Mouse (Mus musculus) lung, embryonic 16.5 days (tissue): ENCODE results near the gene Bicra. TPM values are rescaled to one million over a fixed set of nuclear protein-coding genes. Genes with fewer than 3 reads are reported as not detected.
A peak's percentile ranks its signal among the peaks of the same experiment; 100 is the strongest.

Experiments
- ATAC-seq: fragments of 200-750 bp; cut with Nextera tagmentation; 2 replicates; pipeline ENCODE4 v1.8.0; 2017; ENCODE audit warnings: low read depth, mild to moderate bottlenecking, moderate library complexity
- H3K27ac ChIP-seq: fragments of 300-500 bp; sonication (generic); 2 replicates; pipeline ENCODE4 v1.5.1; 2014; ENCODE audit warnings: mild to moderate bottlenecking, control low read depth, low read length
- H3K27me3 ChIP-seq: fragments of 300-500 bp; sonication (generic); 2 replicates; pipeline ENCODE4 v1.6.1; 2014; ENCODE audit warnings: low read depth, low read length, mixed read lengths; ENCODE audit not compliant: control insufficient read depth, insufficient read depth
- H3K36me3 ChIP-seq: fragments of 300-500 bp; sonication (generic); 2 replicates; pipeline ENCODE4 v1.6.1; 2014; ENCODE audit warnings: low read length; ENCODE audit not compliant: control insufficient read depth, insufficient read depth
- H3K4me1 ChIP-seq: fragments of 300-500 bp; sonication (generic); replicated peaks from 2 replicates; pipeline ENCODE4 v1.6.1; 2014; ENCODE audit warnings: low read length, mixed read lengths; ENCODE audit not compliant: control insufficient read depth, insufficient read depth
- H3K4me2 ChIP-seq: fragments of 300-500 bp; sonication (generic); 2 replicates; pipeline ENCODE4 v1.6.1; 2014; ENCODE audit warnings: low read depth, low read length, control low read depth
- H3K4me3 ChIP-seq: fragments of 300-500 bp; sonication (generic); 2 replicates; pipeline ENCODE4 v1.5.1; 2014; ENCODE audit warnings: mild to moderate bottlenecking, low read length, control low read depth
- H3K9ac ChIP-seq: fragments of 300-500 bp; sonication (generic); 2 replicates; pipeline ENCODE4 v1.6.1; 2014; ENCODE audit warnings: low read length, control low read depth
- H3K9me3 ChIP-seq: fragments of 300-500 bp; sonication (generic); 2 replicates; pipeline ENCODE4 v1.6.1; 2016; ENCODE audit warnings: low read length; ENCODE audit not compliant: control insufficient read depth
- WGBS: fragments of 180-500 bp; shearing (Covaris S2); extraction: QIAGEN DNeasy Blood & Tissue Kit; methylation state at CpG from one replicate; pipeline ENCODE4 v1.1.7; 2014; 5-methylcytosine and 5-hydroxymethylcytosine counted together
- polyA plus RNA-seq: library from polyadenylated mRNA; unstranded; fragments of >200 nt; fragmentation: Nextera tagmentation; extraction: Ambion mirVana; gene quantifications from 2 replicates; pipeline ENCODE4 v1.2.1, GENCODE M21; 2015

The Bicra gene
- polyA plus RNA-seq, 1 experiment from 2014 or later: 5.9 TPM

- 74% methylated on average over 7 of the region's 7 CpGs for WGBS
- H3K9ac ChIP-seq: no peak overlapping the region
These were observed 36.2 kb downstream of the Bicra start for GRCm38 (mm10) chr7:16011418-16012085.

GRCm38 (mm10) chr7:16010649-16011048 is 37.1 kb downstream of the Bicra start:
- no peaks in the 10 kb centered on the region for H3K9me3 ChIP-seq
- H3K27me3 ChIP-seq: no peaks in the 10 kb centered on the region
- H3K9ac ChIP-seq: no peak overlapping the region
- H3K36me3 ChIP-seq: peaks cover 4% of the 10 kb centered on the region; the same call in 1 of the 2 replicates
- H3K4me3 ChIP-seq: no peak overlapping the region
- H3K4me1 ChIP-seq: no peaks in the 10 kb centered on the region
- ATAC-seq: no peak
- no peak overlapping the region for H3K27ac ChIP-seq
- no peak overlapping the region for H3K4me2 ChIP-seq
- 59% methylated on average over 5 of the region's 5 CpGs for WGBS

More at GRCm38 (mm10) chr7:16011418-16012085, 36.2 kb downstream of the Bicra start:
- Histone ChIP-seq H3K9me3 (no peaks in the 10 kb centered on the region), H3K4me2 (no peak overlapping the region), H3K27ac (no peak overlapping the region), H3K36me3 (peaks cover 4% of the 10 kb centered on the region; the same call in 1 of the 2 replicates), H3K4me1 (no peaks in the 10 kb centered on the region), H3K4me3 (no peak overlapping the region), H3K27me3 (no peaks in the 10 kb centered on the region)
- ATAC-seq: no peak

- Histone ChIP-seq H3K9ac (no peak overlapping the region), H3K4me3 (no peak overlapping the region), H3K27ac (no peak overlapping the region), H3K4me2 (no peak overlapping the region), H3K27me3 (no peaks in the 10 kb centered on the region), H3K36me3 (peaks cover 4% of the 10 kb centered on the region; the same call in 1 of the 2 replicates), H3K9me3 (no peaks in the 10 kb centered on the region), H3K4me1 (no peaks in the 10 kb centered on the region)
- ATAC-seq: no peak
- 92% methylated on average over 7 of the region's 7 CpGs for WGBS
These were observed 38.1 kb downstream of the Bicra start for GRCm38 (mm10) chr7:16009636-16010035.

GRCm38 (mm10) chr7:16005020-16005419 is 42.7 kb downstream of the Bicra start:
- 58% methylated on average over 3 of the region's 3 CpGs for WGBS
- no peak for ATAC-seq
- no peaks in the 10 kb centered on the region; the same call in 1 of the 2 replicates for H3K4me1 ChIP-seq
- no peak overlapping the region for H3K9ac ChIP-seq
- H3K4me2 ChIP-seq: no peak overlapping the region
- no peak overlapping the region for H3K4me3 ChIP-seq
- no peaks in the 10 kb centered on the region for H3K27me3 ChIP-seq
- no peaks in the 10 kb centered on the region for H3K9me3 ChIP-seq
- peaks cover 4% of the 10 kb centered on the region; the same call in 1 of the 2 replicates for H3K36me3 ChIP-seq
- H3K27ac ChIP-seq: no peak overlapping the region

- Histone ChIP-seq H3K4me2 (no peak overlapping the region), H3K9ac (no peak overlapping the region), H3K27ac (no peak overlapping the region), H3K9me3 (no peaks in the 10 kb centered on the region), H3K4me3 (no peak overlapping the region), H3K4me1 (no peaks in the 10 kb centered on the region; the same call in 1 of the 2 replicates), H3K36me3 (peaks cover 4% of the 10 kb centered on the region), H3K27me3 (no peaks in the 10 kb centered on the region)
- no peak for ATAC-seq
- 63% methylated on average over 12 of the region's 12 CpGs for WGBS
These were observed 43.4 kb downstream of the Bicra start for GRCm38 (mm10) chr7:16004177-16004856.

- WGBS: 66% methylated on average over 4 of the region's 4 CpGs
- Histone ChIP-seq H3K4me1 (no peaks in the 10 kb centered on the region; the same call in 1 of the 2 replicates), H3K4me2 (no peak overlapping the region), H3K9ac (no peak overlapping the region), H3K4me3 (no peak overlapping the region), H3K27me3 (no peaks in the 10 kb centered on the region), H3K36me3 (peaks cover 8% of the 10 kb centered on the region), H3K9me3 (no peaks in the 10 kb centered on the region), H3K27ac (no peak overlapping the region)
- no peak for ATAC-seq
These were observed 44.7 kb downstream of the Bicra start for GRCm38 (mm10) chr7:16003032-16003431.

GRCm38 (mm10) chr7:16002171-16002570 is 45.5 kb downstream of the Bicra start:
- Histone ChIP-seq H3K36me3 (peaks cover 7% of the 10 kb centered on the region), H3K27ac (no peak overlapping the region), H3K9ac (no peak overlapping the region), H3K9me3 (no peaks in the 10 kb centered on the region), H3K4me1 (no peaks in the 10 kb centered on the region; the same call in 1 of the 2 replicates), H3K4me2 (no peak overlapping the region), H3K4me3 (no peak overlapping the region), H3K27me3 (no peaks in the 10 kb centered on the region)
- ATAC-seq: 0 out of 2 replicates have a peak, but pooled peaks have one; percentile 37
- WGBS: 72% methylated on average over 5 of the region's 5 CpGs

GRCm38 (mm10) chr7:16001691-16002090 is 46.0 kb downstream of the Bicra start:
- no peak overlapping the region for H3K4me2 ChIP-seq
- no peak overlapping the region for H3K9ac ChIP-seq
- no peak overlapping the region for H3K27ac ChIP-seq
- H3K4me1 ChIP-seq: no peaks in the 10 kb centered on the region; the same call in 1 of the 2 replicates
- no peak for ATAC-seq
- WGBS: 91% methylated on average over 1 of the region's 1 CpGs
- no peak overlapping the region for H3K4me3 ChIP-seq
- no peaks in the 10 kb centered on the region for H3K27me3 ChIP-seq
- H3K36me3 ChIP-seq: peaks cover 11% of the 10 kb centered on the region
- no peaks in the 10 kb centered on the region for H3K9me3 ChIP-seq

- WGBS: 89% methylated on average over 4 of the region's 4 CpGs
- no peak for ATAC-seq
- Histone ChIP-seq H3K4me3 (no peak overlapping the region), H3K27me3 (no peaks in the 10 kb centered on the region), H3K36me3 (peaks cover 27% of the 10 kb centered on the region), H3K4me1 (no peaks in the 10 kb centered on the region), H3K4me2 (no peak overlapping the region), H3K9ac (no peak overlapping the region), H3K9me3 (no peaks in the 10 kb centered on the region), H3K27ac (no peak overlapping the region)
These were observed 53.9 kb downstream of the Bicra start for GRCm38 (mm10) chr7:15993789-15994188.
